Mouse (Mus musculus) lung, adult 2 months (tissue): ENCODE data around the gene Slc38a9. TPM values are rescaled to one million over a fixed set of nuclear protein-coding genes. Genes with fewer than 3 reads are reported as not detected.
A peak's percentile ranks its signal among the peaks of the same experiment; 100 is the strongest.

ENCODE experiments used
- DNase-seq: peaks from one replicate; pipeline ENCODE4 v3.0.0; 2022
- H3K4me1 ChIP-seq: fragments of 200-500 bp; 2 replicates; pipeline ENCODE4 v1.6.1; 2011; ENCODE audit warnings: low read length; ENCODE audit not compliant: control insufficient read depth, insufficient read depth
- H3K4me3 ChIP-seq: fragments of 200-500 bp; replicated peaks from 2 replicates; pipeline ENCODE3; 2011; ENCODE audit warnings: low read depth, mild to moderate bottlenecking, control low read depth, low read length; ENCODE audit errors: extremely low read depth
- CTCF ChIP-seq: fragments of 200-500 bp; IDR thresholded peaks from 2 replicates; pipeline ENCODE4 v1.5.1; 2011; ENCODE audit warnings: mild to moderate bottlenecking, low read length, control low read depth; ENCODE audit not compliant: insufficient read depth
- POLR2A ChIP-seq: fragments of 200-500 bp; IDR thresholded peaks from 2 replicates; pipeline ENCODE4 v1.6.1; 2011; ENCODE audit warnings: low read depth, mild to moderate bottlenecking, control low read depth, low read length, borderline replicate concordance; ENCODE audit errors: extremely low read depth
- WGBS: fragments of 180-500 bp; shearing (Covaris S2); methylation state at CpG from one replicate; pipeline ENCODE4 v1.1.7; 2018; 5-methylcytosine and 5-hydroxymethylcytosine counted together
- polyA plus RNA-seq: library from polyadenylated mRNA; depleted of rRNA; stranded (reverse); fragments of >200 nt; gene quantifications from 2 replicates; pipeline ENCODE4 v1.2.3, GENCODE M21; 2012; rRNA removed

Gene Slc38a9
- polyA plus RNA-seq = 9.3 and 15.3 TPM in 2 replicates

DNA sequence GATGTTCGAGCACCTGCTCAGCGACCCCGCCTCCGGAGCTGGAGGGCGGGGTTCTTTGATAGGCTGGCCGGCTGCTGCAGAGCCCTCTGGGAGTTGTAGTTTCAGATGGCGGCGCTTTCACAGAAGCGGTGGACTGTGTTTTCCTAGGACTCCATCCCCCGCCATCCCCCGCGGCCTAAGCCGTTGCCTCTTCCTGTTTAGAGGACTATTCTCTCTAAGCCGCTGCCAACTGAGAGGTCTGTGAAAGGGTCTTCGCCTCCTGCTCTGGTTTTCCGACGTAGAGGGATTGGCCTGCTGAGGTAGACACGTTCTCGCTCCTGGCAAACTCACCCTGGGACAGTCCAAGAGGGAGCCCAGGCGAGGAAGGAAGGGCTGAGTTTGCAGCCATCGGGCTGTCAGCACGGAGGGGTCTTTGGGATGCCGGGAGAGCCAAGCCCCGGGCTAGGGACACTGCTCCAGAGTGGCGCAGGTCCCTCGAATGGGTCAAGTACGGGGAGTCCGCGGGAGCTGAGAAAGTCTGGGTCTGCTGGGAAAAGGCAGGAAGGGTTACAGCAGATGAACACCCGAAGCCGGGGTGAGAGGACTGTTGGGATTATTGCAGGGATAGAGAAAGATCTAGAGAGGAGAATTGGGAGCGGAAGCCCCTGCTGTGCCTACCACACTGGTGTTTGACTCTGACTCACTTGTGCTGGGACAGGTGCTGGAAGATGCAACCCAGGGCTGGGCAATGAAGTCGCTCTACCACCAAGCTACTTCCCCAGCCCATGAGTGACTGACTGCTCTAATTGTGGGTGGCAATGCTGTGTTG lies at the start of gene Slc38a9:
Gene Slc38a9 (plus strand): TSS at position 178 of the 808 bp plus-strand sequence.
- TF ChIP-seq POLR2A = peak; percentile 33; the same call in 1 of the 2 replicates
- no peak for TF ChIP-seq CTCF
- Histone ChIP-seq H3K4me3 (peak within 1 kb of the TSS; percentile 75), H3K4me1 (0 out of 2 replicates have a peak, but pooled peaks cover 2% of the 10 kb centered on the region)
- peak; percentile 86 for DNase-seq
- 1% methylated on average over 33 of the region's 33 CpGs for WGBS

DNA sequence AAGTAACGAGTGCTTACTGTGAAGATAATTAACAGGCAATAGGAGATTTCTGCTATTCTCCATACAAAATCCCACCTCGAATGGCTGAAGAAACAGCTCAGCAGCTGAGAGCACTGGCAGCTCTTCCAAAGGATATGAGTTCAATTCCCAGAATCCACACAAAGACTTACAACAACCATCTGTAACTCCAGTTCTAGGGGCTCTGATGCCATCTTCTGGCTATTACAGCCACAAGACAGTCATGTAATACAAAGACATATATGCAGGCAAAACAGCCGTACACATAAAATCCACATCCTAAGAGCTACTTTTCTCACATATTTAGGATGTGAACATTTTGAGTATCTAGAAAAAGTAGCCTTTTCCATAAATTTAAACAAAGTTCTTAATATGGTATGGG lies 39.0 kb upstream of the Slc38a9 start:
- 46% methylated on average over 3 of the region's 3 CpGs for WGBS
- no peak for DNase-seq
- H3K4me1 ChIP-seq = peaks cover 4% of the 10 kb centered on the region; the same call in 1 of the 2 replicates
- no peak overlapping the region for H3K4me3 ChIP-seq
- TF ChIP-seq POLR2A (no peak), CTCF (no peak)

DNA sequence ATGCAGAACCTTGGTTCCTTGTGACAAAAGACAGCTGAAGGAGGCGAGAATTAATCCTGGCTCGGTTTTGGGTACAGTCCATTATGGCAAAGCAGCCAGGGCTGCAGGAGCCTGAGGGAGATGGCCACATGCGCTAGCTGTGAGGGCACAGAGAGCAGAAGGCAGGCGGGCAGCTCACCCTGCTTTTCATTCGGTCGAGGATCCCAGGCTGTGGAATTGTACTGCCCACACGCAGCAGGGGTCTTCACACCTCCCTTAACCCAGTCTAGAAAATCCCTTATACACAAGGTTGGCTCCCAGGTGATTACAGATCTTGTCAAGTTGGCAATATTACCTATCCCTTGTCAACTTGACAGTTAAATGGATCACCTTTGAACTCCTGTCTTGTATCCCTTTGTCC lies 36.9 kb upstream of the Slc38a9 start:
- Histone ChIP-seq H3K4me1 (peaks cover 3% of the 10 kb centered on the region; the same call in 1 of the 2 replicates), H3K4me3 (no peak overlapping the region)
- WGBS = 71% methylated on average over 7 of the region's 7 CpGs
- no peak for TF ChIP-seq CTCF
- TF ChIP-seq POLR2A = no peak
- DNase-seq = no peak

DNA sequence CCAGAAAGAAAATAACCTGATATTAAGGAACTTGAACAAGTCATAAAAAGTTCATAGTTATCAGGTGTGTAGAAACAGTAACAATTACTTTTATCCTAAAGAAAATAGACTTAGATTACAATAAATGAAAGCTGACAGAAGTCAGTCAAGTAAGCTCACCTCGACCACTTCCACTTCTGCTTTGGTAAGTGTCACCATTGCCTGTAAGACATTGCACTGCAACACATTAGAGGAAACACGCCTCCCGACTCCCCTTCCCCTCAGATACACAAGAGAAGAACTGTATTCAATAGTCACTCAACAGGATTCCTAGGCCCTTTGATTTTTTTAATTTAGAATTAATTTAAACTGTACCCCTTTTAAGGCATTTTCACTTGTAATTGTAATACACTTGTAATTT lies 35.9 kb upstream of the Slc38a9 start:
- WGBS = 65% methylated on average over 3 of the region's 3 CpGs
- TF ChIP-seq POLR2A (no peak), CTCF (no peak)
- no peak for DNase-seq
- Histone ChIP-seq H3K4me3 (no peak overlapping the region), H3K4me1 (no peaks in the 10 kb centered on the region)

DNA sequence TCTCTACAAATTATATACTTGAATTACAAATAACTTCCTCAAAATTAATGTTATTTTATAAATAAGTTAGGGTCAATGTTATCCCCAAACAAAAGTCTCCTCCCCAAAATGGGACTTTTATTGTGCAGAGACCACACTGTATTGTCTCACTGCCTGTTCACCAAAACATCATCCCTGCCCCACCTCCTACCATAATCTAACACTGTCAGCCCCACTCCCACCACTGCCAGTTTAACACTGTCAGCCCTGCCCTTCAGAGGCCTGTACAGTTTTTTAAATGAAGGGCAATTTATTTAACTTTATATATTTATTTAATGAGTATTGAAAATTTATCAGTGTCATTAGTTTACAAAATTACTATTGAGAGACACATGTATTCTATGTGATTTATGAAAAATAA lies 35.0 kb upstream of the Slc38a9 start:
- TF ChIP-seq CTCF (no peak), POLR2A (no peak)
- no peaks in the 10 kb centered on the region for H3K4me1 ChIP-seq
- H3K4me3 ChIP-seq = no peak overlapping the region
- no peak for DNase-seq

DNA sequence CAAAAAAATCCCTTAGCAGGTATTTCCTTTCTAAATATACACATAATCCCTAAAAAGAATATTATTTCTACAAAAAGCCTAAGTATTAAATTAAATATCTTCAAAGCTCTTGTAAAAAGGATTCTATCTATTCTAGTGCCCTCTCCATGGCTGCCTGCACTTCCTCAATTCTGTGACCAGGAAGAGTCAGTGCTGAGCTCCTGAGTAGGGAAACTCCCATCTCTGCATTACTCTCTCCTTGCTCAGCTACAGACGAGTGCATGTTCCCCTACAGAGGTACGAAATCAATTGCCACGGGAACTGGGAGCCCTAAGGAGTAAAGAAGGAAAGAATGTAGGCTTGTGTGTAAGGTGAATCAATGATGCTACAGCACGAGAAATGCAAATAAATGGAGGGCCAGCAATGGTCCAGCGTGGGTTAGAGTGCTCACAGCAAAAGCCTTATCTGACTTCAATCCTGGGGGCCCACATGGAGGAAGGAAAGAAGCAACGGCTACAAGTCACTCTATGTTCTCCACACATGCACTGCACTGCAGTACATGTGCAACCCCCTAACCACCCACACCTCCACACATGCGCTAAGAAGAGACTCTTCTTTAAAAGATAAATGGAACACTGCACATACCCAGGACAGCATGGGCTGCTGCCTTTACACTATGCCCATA lies 25.2 kb upstream of the Slc38a9 start:
- Histone ChIP-seq H3K4me3 (no peak overlapping the region), H3K4me1 (no peaks in the 10 kb centered on the region)
- TF ChIP-seq POLR2A = no peak
- no peak for TF ChIP-seq CTCF
- WGBS = 52% methylated on average over 7 of the region's 7 CpGs
- DNase-seq = no peak

DNA sequence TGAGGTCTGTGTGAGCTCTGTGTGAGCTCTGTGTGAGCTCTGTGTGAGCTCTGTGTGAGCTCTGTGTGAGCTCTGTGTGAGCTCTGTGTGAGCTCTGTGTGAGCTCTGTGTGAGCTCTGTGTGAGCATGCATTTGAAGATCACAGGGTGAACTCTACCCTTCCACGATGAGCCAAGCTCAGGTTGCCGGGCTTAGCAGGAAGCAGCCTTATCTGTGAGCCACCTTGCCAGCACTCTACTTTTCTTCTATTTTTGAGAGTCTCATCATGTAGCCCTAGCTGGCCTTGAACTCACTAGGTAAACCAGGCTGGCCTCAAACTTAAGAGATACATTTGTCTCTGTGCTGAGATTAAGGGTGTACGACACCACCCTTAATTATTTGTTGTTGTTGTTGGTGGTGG lies 24.1 kb upstream of the Slc38a9 start:
- no peak for DNase-seq
- H3K4me3 ChIP-seq = no peak overlapping the region
- 47% methylated on average over 3 of the region's 3 CpGs for WGBS
- TF ChIP-seq CTCF (no peak), POLR2A (no peak)
- H3K4me1 ChIP-seq = no peaks in the 10 kb centered on the region

DNA sequence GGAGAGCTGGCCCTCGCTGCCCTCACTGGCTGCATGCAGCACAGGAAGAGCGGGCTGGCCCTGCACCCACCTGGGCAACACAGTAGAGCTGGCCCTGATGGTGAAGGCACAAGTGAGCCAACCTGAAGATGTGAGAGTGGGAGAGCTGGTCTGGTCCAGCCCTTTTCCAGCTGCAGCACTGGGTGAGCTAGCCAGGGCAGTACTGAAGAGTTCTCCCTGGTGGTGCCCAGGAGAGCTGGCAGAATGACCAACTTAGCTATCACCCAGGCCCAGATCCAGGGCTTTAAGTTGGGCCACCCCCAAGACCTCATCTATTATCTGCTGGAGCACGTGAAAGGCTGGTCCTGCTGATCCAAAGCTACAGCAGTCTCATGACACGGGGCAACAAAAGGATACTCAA lies 21.4 kb upstream of the Slc38a9 start:
- no peaks in the 10 kb centered on the region for H3K4me1 ChIP-seq
- no peak for TF ChIP-seq POLR2A
- DNase-seq = no peak
- no peak overlapping the region for H3K4me3 ChIP-seq
- WGBS = 73% methylated on average over 4 of the region's 4 CpGs

DNA sequence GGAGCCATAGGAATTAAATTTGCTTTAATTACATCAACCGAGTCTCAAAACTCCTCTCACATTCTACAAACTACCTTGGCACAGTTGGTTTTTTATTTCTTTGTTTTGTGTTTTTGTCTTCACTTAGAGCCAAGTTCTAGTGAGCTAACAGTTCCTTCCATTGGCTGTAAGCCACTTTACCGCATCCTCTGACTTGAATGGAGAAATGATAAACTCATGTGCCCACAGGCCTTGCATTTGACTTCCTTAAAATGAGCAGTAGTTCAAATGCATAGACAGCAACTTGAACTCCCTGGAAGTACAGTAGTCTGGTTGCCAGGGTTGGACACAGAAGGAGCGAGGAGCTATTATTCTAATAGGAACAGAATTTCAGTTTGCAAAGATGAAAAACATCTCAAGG lies 17.7 kb upstream of the Slc38a9 start:
- DNase-seq = no peak
- 84% methylated on average over 3 of the region's 3 CpGs for WGBS
- TF ChIP-seq CTCF (no peak), POLR2A (no peak)
- no peaks in the 10 kb centered on the region for H3K4me1 ChIP-seq
- no peak overlapping the region for H3K4me3 ChIP-seq

DNA sequence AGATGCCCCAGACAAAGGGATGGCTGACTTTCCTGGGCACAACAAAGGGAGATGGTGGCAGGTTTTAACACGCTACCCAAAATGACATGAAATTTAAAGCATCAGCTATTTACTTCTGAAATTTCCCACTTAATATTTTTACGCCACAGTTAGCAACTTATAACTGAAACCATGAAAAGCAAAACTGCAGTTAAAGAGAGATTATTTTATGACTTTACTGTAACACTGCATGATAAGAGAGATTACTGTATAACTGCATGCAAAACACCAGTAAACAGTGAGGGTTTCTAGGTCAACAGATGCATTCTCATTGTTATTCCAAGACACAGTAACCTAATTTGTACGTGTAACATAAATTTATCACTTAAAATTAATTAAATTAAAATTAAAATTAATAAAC lies 15.6 kb upstream of the Slc38a9 start:
- no peak for DNase-seq
- Histone ChIP-seq H3K4me3 (no peak overlapping the region), H3K4me1 (no peaks in the 10 kb centered on the region)
- TF ChIP-seq CTCF = no peak
- TF ChIP-seq POLR2A = no peak
- WGBS = 86% methylated on average over 3 of the region's 3 CpGs
